Mouse (Mus musculus) limb, embryonic 12.5 days (tissue): ENCODE data around the gene Zfp36l1. TPM values are rescaled to one million over a fixed set of nuclear protein-coding genes. Genes with fewer than 3 reads are reported as not detected.

Source experiments
- ATAC-seq: fragments of 200-750 bp; cut with Nextera tagmentation; 2 replicates; pipeline ENCODE4 v1.8.0; 2017; ENCODE audit warnings: low read depth, moderate TSS enrichment; ENCODE audit not compliant: insufficient number of reproducible peaks, insufficient read depth, low FRiP score, low TSS enrichment
- H3K27ac ChIP-seq: fragments of 300-500 bp; sonication (generic); 2 replicates; pipeline ENCODE4 v1.5.1; 2016; ENCODE audit warnings: mild to moderate bottlenecking, moderate library complexity
- H3K27me3 ChIP-seq: fragments of 300-500 bp; sonication (generic); 2 replicates; pipeline ENCODE4 v1.6.1; 2016; ENCODE audit warnings: mild to moderate bottlenecking, moderate library complexity
- H3K36me3 ChIP-seq: fragments of 300-500 bp; sonication (generic); 2 replicates; pipeline ENCODE4 v1.6.1; 2016; ENCODE audit warnings: mild to moderate bottlenecking, moderate library complexity
- H3K4me1 ChIP-seq: fragments of 300-500 bp; sonication (generic); replicated peaks from 2 replicates; pipeline ENCODE4 v1.6.1; 2016
- H3K4me2 ChIP-seq: fragments of 300-500 bp; sonication (generic); 2 replicates; pipeline ENCODE4 v1.6.1; 2016; ENCODE audit warnings: mild to moderate bottlenecking, moderate library complexity
- H3K4me3 ChIP-seq: fragments of 300-500 bp; sonication (generic); replicated peaks from 2 replicates; pipeline ENCODE4 v1.5.1; 2016; ENCODE audit warnings: mild to moderate bottlenecking
- H3K9ac ChIP-seq: fragments of 300-500 bp; sonication (generic); replicated peaks from 2 replicates; pipeline ENCODE4 v1.6.1; 2016; ENCODE audit warnings: mild to moderate bottlenecking, moderate library complexity
- H3K9me3 ChIP-seq: fragments of 300-500 bp; sonication (generic); 2 replicates; pipeline ENCODE4 v1.6.1; 2016; ENCODE audit warnings: mild to moderate bottlenecking, moderate library complexity
- WGBS: fragments of 180-500 bp; shearing (Covaris S2); methylation state at CpG from one replicate; pipeline ENCODE4 v1.1.7; 2016; 5-methylcytosine and 5-hydroxymethylcytosine counted together
- polyA plus RNA-seq: library from polyadenylated mRNA; unstranded; fragments of >200 nt; fragmentation: Nextera tagmentation; extraction: Ambion mirVana; gene quantifications from 2 replicates; pipeline ENCODE4 v1.2.1, GENCODE M21; 2016

Zfp36l1 gene
- 80.7 and 89.8 TPM in 2 replicates for polyA plus RNA-seq

DNA sequence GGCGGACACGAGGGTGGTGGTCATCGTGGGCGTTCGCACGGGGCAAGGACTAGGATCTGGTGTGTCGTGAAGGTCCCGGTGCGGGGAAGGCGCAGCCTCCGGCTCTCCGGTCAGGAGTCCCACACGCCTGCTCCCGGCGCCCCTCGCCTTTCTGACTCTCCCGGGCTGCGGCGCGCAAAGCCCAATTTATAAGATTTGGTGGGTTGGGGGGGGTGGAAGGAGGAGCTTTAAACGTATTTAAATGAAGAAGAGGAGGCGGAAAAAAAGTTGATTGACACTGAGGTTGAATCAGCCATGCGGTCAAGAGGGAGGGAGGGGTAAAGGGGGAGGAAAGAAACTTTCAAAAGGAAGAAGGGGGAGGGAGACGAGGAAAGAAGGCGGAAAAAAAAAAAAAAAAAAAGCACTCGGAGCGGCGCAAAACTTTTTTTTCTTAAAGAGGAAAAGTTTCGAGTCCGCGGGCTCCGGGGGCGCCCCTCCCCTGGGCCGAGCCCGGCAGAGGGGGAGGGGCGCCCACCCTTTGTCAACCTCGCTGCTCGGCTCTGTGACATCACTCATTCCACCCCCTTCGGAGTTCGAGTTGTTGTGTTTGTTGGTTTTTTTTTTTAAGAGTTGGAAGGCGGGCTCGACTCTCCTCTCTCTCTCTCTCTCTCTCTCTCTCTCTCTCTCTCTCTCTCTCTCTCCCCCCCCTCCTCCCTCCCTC, at the start of gene Zfp36l1:
Gene Zfp36l1, minus strand, starts transcription at position 162 of the 700 bp plus-strand sequence.
- peak; percentile 60; the same call in 1 of the 2 replicates for ATAC-seq
- no peaks in the 10 kb centered on the region for H3K9me3 ChIP-seq
- peaks cover 34% of the 10 kb centered on the region for H3K4me1 ChIP-seq
- WGBS, result under 1% methylated on average over 41 of the region's 42 CpGs
- no peaks in the 10 kb centered on the region for H3K27me3 ChIP-seq
- H3K9ac ChIP-seq, result peak within 1 kb of the TSS; percentile 99
- H3K4me3 ChIP-seq, result peak within 1 kb of the TSS; percentile 84
- H3K27ac ChIP-seq, result peak within 1 kb of the TSS; percentile 99
- H3K36me3 ChIP-seq, result peaks cover 24% of the 10 kb centered on the region
- H3K4me2 ChIP-seq, result peak within 1 kb of the TSS; percentile 94

DNA sequence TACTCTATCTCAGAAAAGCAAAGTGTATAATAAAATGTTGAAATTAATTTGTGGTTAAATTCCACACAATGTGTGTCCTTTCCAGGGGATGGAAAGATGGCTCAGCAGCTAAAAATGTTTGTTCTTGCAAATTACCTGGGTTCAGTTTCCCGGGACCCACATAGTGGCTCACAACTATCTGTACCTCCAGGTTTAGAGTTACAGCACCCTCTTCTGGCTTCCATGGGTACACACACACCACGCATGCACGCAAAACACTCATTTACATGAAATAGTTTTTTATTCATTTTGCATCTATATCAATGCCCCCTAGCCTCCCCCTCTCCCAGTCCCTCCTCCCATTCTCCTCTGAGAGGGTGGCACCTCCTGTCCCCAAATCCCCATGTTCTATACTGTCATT, 49.6 kb upstream of the Zfp36l1 start:
- Histone ChIP-seq H3K36me3 (peaks cover 22% of the 10 kb centered on the region), H3K27ac (no peak overlapping the region), H3K9ac (no peak overlapping the region), H3K4me2 (no peak overlapping the region), H3K9me3 (no peaks in the 10 kb centered on the region), H3K4me1 (peaks cover 8% of the 10 kb centered on the region; the same call in 1 of the 2 replicates), H3K27me3 (no peaks in the 10 kb centered on the region), H3K4me3 (no peak overlapping the region)
- 79% methylated on average over 3 of the region's 3 CpGs for WGBS
- ATAC-seq, result no peak

DNA sequence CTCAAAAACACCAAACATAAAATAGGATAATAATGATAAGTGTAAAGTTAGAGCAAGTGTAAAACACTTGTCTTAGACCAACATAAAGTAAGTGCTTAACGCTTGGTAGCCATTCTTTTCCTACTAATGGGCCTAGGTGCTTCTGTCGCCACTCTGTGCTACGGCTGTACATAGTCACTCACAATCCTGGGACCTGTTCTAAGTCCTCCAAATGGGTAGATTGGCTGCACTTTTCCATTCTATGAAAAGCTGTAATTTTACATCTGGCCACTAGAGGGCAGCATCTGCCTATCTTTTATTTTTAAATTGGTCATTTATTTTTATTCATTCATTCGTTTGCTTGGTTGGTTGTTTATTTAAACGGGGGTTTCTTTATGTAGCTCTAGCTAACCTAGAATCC, 44.9 kb upstream of the Zfp36l1 start:
- no peaks in the 10 kb centered on the region for H3K4me1 ChIP-seq
- H3K9ac ChIP-seq, result no peak overlapping the region
- H3K27me3 ChIP-seq, result no peaks in the 10 kb centered on the region
- H3K4me3 ChIP-seq, result no peak overlapping the region
- 15% methylated on average over 5 of the region's 5 CpGs for WGBS
- H3K27ac ChIP-seq, result no peak overlapping the region
- ATAC-seq, result no peak
- no peaks in the 10 kb centered on the region for H3K9me3 ChIP-seq
- H3K36me3 ChIP-seq, result no peaks in the 10 kb centered on the region
- no peak overlapping the region for H3K4me2 ChIP-seq

DNA sequence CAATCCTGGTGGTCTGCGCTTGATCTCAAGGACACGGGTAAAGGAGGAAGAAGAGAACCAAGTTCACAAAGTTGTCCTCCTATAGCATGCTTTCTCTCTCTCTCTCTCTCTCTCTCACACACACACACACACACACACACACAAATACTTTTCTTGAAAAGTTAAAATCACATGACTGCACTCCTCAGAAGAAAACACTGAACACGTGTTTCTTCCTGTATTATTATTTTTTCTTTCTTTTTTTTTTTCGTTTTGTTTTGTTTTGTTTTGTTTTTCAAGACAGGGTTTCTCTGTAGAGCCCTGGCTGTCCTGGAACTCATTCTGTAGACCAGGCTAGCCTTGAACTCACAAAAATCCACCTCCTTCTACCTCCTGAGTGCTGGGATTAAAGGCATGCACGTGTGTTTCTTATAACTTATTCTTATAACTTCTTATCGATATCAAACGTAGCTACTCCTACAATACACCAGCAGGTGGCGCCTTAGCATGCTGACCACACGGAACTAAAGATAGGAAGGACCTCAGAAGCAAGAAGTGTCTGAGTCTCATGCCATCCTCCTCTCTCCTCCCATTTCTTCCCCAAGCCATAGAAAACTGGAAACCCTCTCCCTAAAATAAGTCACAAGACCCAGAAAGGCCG, 41.0 kb upstream of the Zfp36l1 start:
- Histone ChIP-seq H3K9me3 (peaks cover 7% of the 10 kb centered on the region; the same call in 1 of the 2 replicates), H3K27me3 (no peaks in the 10 kb centered on the region), H3K4me1 (no peaks in the 10 kb centered on the region; the same call in 1 of the 2 replicates), H3K27ac (no peak overlapping the region), H3K36me3 (no peaks in the 10 kb centered on the region), H3K4me3 (no peak overlapping the region), H3K4me2 (no peak overlapping the region), H3K9ac (no peak overlapping the region)
- WGBS, result 42% methylated on average over 10 of the region's 10 CpGs
- ATAC-seq, result no peak

DNA sequence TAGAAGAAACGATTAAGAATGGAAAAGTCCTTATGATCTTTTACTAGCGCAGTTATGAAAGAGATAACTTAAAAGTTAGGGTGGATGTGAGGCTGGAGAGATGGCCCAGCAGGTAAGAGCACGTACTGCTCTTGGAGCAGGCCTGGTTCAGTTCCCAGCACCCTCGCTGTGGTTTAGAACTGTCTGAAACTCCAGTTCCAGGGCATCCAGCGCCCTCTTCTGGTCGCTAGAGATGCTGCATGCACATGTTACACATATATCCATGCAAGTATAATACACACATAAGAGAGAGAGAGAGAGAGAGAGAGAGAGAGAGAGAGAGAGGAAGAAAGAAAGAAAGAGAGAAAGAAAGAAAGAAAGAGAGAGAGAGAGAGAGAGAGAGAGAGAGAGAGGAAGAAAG, 40.3 kb upstream of the Zfp36l1 start:
- no peaks in the 10 kb centered on the region for H3K36me3 ChIP-seq
- H3K4me3 ChIP-seq, result no peak overlapping the region
- no peaks in the 10 kb centered on the region; the same call in 1 of the 2 replicates for H3K4me1 ChIP-seq
- no peak overlapping the region for H3K4me2 ChIP-seq
- peaks cover 7% of the 10 kb centered on the region; the same call in 1 of the 2 replicates for H3K9me3 ChIP-seq
- no peak overlapping the region for H3K27ac ChIP-seq
- 79% methylated on average over 6 of the region's 6 CpGs for WGBS
- ATAC-seq, result no peak
- no peak overlapping the region for H3K9ac ChIP-seq
- no peaks in the 10 kb centered on the region for H3K27me3 ChIP-seq

DNA sequence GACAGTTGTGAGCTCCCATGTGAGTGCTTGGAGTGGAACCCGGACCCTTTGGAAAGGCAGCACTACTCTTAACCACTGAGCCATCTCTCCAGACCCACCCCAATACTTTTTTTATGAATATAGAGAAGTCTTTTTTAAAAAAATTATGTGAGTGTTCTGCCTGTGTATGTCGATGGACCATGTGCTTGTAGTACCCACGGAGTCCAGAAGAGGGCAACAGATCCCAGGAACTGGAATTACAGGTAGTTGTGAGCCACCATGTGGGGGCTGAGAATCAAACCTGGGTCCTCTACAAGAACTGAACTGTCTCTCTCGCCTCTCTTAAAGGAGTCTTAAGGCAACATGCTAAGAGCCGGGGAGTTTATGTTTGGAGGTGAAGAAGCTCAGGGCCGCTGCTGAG, 39.0 kb upstream of the Zfp36l1 start:
- ATAC-seq, result no peak
- Histone ChIP-seq H3K9ac (no peak overlapping the region), H3K36me3 (no peaks in the 10 kb centered on the region), H3K27me3 (no peaks in the 10 kb centered on the region), H3K27ac (no peak overlapping the region), H3K4me3 (no peak overlapping the region), H3K4me2 (no peak overlapping the region), H3K4me1 (no peaks in the 10 kb centered on the region; the same call in 1 of the 2 replicates), H3K9me3 (peaks cover 7% of the 10 kb centered on the region; the same call in 1 of the 2 replicates)
- WGBS, result 85% methylated on average over 6 of the region's 6 CpGs

DNA sequence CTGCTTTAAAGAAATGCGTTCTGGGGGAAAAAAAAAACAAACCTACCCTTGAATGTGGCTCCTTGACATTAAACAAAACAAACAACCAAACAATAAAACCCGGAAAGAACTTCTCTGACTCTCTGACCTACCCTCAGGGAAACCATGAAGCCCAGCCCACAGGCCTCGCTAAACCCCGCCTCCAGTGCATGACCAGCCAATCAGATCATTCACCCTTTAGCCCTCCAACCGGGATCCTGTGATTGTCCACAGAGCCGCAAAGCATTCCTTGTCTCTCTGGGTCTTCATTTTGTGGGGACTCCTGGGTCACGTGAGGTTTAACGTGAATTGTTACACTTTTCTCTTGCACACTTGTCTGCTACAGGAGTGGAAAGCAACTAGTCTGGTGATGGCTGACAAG, 37.8 kb upstream of the Zfp36l1 start:
- Histone ChIP-seq H3K4me3 (no peak overlapping the region), H3K4me2 (no peak overlapping the region), H3K27me3 (no peaks in the 10 kb centered on the region), H3K9me3 (peaks cover 7% of the 10 kb centered on the region; the same call in 1 of the 2 replicates), H3K9ac (no peak overlapping the region), H3K36me3 (no peaks in the 10 kb centered on the region), H3K27ac (no peak overlapping the region), H3K4me1 (peaks cover 3% of the 10 kb centered on the region; the same call in 1 of the 2 replicates)
- ATAC-seq, result no peak
- 23% methylated on average over 8 of the region's 8 CpGs for WGBS

DNA sequence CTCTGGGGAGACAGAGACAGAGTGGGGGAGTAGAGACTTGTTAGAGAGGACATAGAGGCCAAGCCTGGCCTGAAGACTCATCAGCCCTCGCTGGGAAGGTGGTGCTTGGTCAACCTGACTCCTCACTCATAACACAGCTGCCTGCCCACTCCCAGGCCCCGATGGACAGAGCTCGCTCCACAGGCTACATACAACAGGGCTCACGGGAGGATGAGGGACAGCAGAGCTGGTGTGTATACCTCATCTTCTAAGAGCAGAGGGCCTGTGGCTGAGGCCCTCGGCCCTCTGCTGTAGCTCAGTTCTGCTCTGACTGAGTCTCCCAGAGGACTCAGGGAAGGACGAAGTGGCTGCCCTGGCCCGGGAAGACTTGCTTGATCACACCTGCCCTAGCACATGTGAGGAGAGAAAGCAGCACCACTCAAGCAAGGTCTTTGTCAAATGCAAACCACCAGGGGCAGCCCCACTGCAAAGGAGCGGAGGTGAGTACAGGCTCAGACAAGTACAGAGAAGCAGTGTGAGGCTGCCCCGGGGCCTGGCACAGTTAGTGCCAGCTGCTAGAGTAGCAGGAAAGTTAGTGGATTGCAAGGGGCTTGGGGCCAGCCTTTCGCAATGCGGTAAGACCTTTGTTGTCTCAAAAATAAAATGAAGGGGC, 34.9 kb upstream of the Zfp36l1 start:
- 78% methylated on average over 11 of the region's 11 CpGs for WGBS
- no peak overlapping the region for H3K9ac ChIP-seq
- no peak overlapping the region for H3K4me2 ChIP-seq
- H3K27ac ChIP-seq, result no peak overlapping the region
- peaks cover 7% of the 10 kb centered on the region; the same call in 1 of the 2 replicates for H3K9me3 ChIP-seq
- H3K4me3 ChIP-seq, result no peak overlapping the region
- H3K4me1 ChIP-seq, result peaks cover 3% of the 10 kb centered on the region; the same call in 1 of the 2 replicates
- no peaks in the 10 kb centered on the region for H3K27me3 ChIP-seq
- ATAC-seq, result no peak
- no peaks in the 10 kb centered on the region for H3K36me3 ChIP-seq

DNA sequence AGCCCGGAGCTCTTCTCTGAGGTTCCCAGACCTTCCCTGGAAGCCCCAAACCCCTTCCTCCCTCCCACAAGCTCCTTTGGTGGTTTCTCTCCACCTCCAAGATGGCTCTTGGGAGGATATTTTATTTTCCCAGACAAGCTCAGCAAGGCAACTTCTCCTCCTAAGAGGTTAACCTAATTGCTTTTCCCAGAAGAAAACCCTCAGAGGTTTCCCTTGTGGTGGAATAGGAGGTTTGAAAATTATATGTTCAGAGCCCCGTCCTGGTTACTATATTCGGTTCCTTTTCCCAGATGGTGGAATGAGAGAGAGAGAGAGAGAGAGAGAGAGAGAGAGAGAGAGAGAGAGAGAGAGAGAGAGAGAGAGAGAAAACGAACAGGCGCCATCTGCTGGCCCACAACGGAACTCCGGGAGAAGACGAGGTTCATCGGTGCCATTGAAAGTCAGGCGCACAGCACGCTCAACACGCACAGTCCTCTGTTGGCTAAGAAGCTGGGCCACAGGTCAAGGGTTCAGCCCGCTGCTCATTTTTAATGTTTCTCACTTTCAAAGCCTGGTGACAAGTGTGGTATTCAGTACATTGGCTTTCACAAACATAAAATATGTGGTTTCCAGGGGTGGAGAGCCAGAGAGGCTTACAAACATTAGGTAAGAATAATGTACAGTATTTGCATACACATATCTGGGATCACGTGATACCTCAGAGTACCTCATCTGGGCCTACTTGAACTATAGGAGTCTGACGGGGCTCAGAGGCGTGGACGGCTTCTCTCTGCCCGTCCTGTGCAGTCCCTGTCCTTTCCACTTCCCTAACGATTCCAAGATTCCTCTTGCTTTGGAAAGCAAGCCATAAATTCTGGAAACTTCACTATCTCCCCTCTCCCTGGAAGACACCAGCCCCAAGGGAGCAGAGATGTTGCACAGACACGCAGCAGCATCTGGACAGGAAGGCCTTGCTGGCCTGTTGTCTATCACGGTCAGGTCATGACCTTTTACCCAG, 33.7 kb upstream of the Zfp36l1 start:
- peak; percentile 61; the same call in 1 of the 2 replicates for ATAC-seq
- no peaks in the 10 kb centered on the region for H3K36me3 ChIP-seq
- no peak overlapping the region for H3K4me2 ChIP-seq
- H3K9me3 ChIP-seq, result no peaks in the 10 kb centered on the region
- no peak overlapping the region for H3K9ac ChIP-seq
- WGBS, result 28% methylated on average over 21 of the region's 21 CpGs
- no peaks in the 10 kb centered on the region for H3K27me3 ChIP-seq
- H3K4me3 ChIP-seq, result no peak overlapping the region
- peaks cover 3% of the 10 kb centered on the region; the same call in 1 of the 2 replicates for H3K4me1 ChIP-seq
- peak overlapping the region; percentile 35; the same call in 1 of the 2 replicates for H3K27ac ChIP-seq

DNA sequence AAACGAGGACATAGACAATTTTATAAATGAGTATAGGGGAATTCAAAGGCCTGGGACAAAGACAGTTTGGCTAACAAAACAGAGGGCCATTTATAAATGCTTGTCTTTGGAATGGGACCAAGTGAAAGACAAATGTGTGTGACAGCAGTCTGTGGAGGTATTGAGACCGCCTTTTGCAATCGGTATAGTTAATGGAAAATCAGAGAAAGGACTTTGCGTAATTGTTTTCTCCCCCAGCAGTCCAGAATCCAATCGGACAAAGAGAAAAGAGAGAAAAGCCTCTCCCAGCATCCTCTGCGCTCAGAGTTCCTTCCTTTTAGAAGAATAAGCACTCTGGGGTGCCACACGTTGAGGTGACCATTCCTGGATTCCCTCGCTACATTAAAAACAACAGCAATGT, 32.6 kb upstream of the Zfp36l1 start:
- H3K4me2 ChIP-seq, result no peak overlapping the region
- no peak overlapping the region for H3K9ac ChIP-seq
- no peaks in the 10 kb centered on the region for H3K36me3 ChIP-seq
- ATAC-seq, result no peak
- no peak overlapping the region for H3K4me3 ChIP-seq
- no peaks in the 10 kb centered on the region for H3K9me3 ChIP-seq
- no peak overlapping the region for H3K27ac ChIP-seq
- WGBS, result 86% methylated on average over 8 of the region's 8 CpGs
- H3K27me3 ChIP-seq, result no peaks in the 10 kb centered on the region
- H3K4me1 ChIP-seq, result peaks cover 6% of the 10 kb centered on the region; the same call in 1 of the 2 replicates
